Mouse (Mus musculus): Measurements from ENCODE around the gene Acrv1. TPM values are rescaled to one million over a fixed set of nuclear protein-coding genes. Genes with fewer than 3 reads are reported as not detected.
"Not testable (repeated sequence)": the region's sequence is repeated elsewhere in the genome, so short reads cannot be mapped to it uniquely, and the experiment has no call there.

The Acrv1 gene
- not detected in 2 replicates for polyA plus RNA-seq (2012; rRNA removed)

DNA sequence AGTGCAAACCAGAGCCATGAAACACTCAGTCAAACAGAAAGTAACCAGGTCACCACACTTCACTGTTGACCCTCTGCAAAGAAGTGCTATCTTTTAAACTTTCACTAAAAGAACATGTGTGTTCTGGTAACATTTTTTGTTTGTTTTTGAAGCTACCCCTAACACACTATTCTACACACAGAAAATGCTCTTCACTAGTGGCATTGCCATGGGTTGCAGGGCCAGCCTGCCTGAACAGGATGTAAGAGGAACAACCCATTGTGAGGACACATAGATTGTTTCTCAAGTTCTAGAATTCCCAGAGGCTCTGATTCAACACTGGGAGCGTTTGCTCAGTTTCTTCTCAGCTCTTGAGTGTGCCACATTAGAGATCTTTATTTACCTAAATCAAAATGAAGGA is at the start of gene Acrv1:
Gene Acrv1 (plus strand): TSS at position 301 of the 400 bp plus-strand sequence.
- no peak for DNase-seq (ENCODE audit: low read depth)
- TF ChIP-seq CTCF (IDR thresholded peaks at IDR 0.05; ENCODE audit: borderline replicate concordance, extremely low read depth, insufficient read depth, insufficient read length) (no peak), POLR2A (IDR thresholded peaks at IDR 0.05; ENCODE audit: borderline replicate concordance, extremely low read depth, insufficient read depth, insufficient read length, poor library complexity, severe bottlenecking) (no peak)

DNA sequence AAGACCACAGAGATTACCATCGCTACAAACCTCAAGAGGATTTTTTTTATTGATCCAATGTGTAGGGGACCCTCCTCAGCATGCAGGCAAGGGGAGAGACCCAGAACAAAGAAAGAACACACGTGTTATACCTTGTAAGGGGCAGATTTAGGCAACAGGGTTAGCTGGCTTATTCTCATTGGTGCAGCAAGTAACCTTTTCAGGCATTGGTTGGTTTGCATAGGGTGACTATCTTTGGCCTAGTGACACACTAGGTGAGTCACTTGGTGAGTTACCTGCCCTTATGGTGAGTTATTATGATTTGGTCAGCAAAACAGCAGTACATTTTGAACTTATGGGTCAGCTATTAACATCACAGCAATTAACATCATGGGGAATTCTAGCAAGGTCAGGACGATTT is 49.7 kb upstream of the Acrv1 start, which contains the start of gene A630095E13Rik:
Gene A630095E13Rik (minus strand): TSS at position 101 of the 400 bp plus-strand sequence.
- DNase-seq (ENCODE audit: low read depth) = not testable (repeated sequence)

DNA sequence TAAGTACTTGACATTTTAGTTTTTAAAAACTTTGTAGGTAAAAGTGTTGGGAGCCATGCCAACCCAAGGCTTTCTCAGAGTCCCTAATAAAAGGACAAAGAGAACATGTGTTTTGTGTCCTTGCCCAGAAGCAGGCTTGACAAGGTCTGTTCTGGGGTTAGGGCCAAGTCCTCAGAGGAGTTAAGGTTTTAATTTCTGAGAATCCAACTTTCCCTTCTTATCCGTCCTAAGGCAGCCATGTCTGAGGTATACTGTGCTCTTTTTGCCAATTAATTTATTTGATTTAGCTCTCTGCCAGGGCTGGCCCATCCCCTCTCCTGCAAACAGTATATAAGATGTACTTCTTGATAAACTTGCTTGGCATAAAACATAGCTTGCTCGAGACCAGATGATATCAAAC is 11.6 kb upstream of the Acrv1 start:
- TF ChIP-seq CTCF (IDR thresholded peaks at IDR 0.05; ENCODE audit: borderline replicate concordance, extremely low read depth, insufficient read depth, insufficient read length) = no peak
- no peak for TF ChIP-seq POLR2A (IDR thresholded peaks at IDR 0.05; ENCODE audit: borderline replicate concordance, extremely low read depth, insufficient read depth, insufficient read length, poor library complexity, severe bottlenecking)
- DNase-seq (ENCODE audit: low read depth) = peak; percentile 54

DNA sequence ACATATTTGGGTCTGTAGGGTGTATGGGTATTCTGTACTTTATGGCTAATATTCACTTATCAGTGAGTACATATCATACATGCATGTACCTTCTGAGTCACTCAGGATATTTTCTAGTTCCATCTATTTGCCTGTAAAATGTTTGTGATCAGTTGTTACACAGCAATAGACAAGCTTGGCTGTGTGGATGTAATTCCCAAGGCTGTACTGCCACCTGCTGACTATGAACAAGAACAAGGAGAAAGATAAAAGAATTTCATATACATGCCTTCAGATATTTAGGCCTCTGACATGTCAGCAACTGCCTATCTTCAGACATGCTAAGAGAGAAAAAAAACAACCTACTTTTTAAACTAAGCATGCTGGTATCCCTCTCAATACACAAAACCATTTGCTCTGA is 5.7 kb upstream of the Acrv1 start:
- TF ChIP-seq CTCF (IDR thresholded peaks at IDR 0.05; ENCODE audit: borderline replicate concordance, extremely low read depth, insufficient read depth, insufficient read length) (peak; percentile 9; the same call in 1 of the 2 replicates), POLR2A (IDR thresholded peaks at IDR 0.05; ENCODE audit: borderline replicate concordance, extremely low read depth, insufficient read depth, insufficient read length, poor library complexity, severe bottlenecking) (no peak)
- peak; percentile 50 for DNase-seq (ENCODE audit: low read depth)

DNA sequence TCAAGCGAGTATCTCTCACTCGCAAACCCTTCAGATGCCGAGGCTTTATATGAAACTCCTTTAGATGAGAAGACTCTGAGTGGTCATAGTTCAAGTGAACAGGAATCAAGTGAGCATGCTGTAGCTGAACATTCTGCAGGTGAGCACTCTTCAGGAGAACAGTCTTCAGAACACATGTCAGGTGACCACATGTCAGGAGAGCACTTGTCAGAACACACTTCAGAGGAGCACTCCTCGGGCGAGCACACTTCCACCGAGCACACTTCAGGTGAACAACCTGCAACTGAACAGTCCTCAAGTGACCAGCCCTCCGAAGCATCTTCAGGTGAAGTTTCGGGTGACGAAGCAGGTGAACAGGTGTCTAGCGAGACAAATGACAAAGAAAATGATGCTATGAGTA is 1.3 kb downstream of the Acrv1 start:
- DNase-seq (ENCODE audit: low read depth) = no peak

DNA sequence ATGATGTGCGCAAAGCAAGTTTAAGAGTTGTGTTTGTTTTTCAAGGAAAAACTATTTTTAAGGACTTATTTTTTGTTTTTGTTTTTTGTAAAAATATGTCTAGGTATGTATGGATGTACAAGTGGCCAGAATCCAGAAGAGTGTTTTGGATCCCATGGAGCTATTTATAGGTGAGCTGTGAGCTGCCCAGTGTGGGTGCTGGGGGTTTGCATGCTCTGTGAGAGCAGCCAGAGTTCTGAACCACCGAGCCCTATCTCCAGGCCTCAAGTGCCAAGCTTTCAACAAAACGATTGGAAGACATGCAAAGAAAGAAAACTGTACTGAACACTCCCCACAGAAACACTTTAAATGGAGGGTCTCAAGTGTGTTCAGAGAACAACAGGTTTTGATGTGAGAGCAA is 12.9 kb downstream of the Acrv1 start:
- TF ChIP-seq CTCF (IDR thresholded peaks at IDR 0.05; ENCODE audit: borderline replicate concordance, extremely low read depth, insufficient read depth, insufficient read length) = no peak
- TF ChIP-seq POLR2A (IDR thresholded peaks at IDR 0.05; ENCODE audit: borderline replicate concordance, extremely low read depth, insufficient read depth, insufficient read length, poor library complexity, severe bottlenecking) = no peak
- DNase-seq (ENCODE audit: low read depth) = no peak

More for the DNA sequence above, 1.3 kb downstream of the Acrv1 start:
- TF ChIP-seq CTCF (IDR thresholded peaks at IDR 0.05; ENCODE audit: borderline replicate concordance, extremely low read depth, insufficient read depth, insufficient read length) (no peak), POLR2A (IDR thresholded peaks at IDR 0.05; ENCODE audit: borderline replicate concordance, extremely low read depth, insufficient read depth, insufficient read length, poor library complexity, severe bottlenecking) (no peak)

DNA sequence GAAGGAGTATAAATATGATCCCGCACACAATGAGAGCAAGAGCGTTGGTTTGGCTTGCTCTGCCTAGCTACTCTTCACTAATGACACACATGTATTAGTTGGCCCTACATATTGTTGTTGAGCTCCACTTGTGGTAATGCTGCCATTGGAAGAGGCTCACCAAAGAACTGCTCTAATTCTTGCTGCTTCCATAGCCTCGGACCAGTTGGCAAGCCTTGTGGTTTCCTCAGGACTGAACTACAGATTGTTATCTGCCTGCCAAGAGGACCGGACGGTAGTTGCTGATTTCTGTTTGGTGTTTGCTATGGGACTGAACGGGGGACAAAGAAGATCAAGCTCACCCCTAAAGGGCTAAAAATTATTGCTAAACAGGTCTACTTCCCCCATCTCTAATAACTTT is 14.3 kb downstream of the Acrv1 start:
- TF ChIP-seq CTCF (IDR thresholded peaks at IDR 0.05; ENCODE audit: borderline replicate concordance, extremely low read depth, insufficient read depth, insufficient read length) (no peak), POLR2A (IDR thresholded peaks at IDR 0.05; ENCODE audit: borderline replicate concordance, extremely low read depth, insufficient read depth, insufficient read length, poor library complexity, severe bottlenecking) (no peak)

DNA sequence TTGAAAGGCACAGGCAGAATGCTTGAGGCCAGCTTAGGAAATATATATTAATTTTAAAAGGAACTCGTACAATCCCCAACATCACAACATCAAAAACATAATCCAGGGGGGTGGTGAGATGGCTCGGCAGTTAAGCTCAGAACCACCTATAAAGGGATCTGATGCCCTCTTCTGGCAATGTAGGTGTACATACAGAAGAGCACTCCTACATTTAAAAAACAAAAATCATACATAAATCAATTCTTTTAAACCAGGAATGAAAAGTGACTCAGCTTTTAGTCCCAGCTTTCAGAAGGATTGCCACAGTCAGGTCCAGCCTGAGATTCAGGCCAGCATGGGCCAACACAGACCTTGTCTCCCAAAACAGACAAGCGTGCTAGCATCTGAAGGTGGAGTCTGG is 23.6 kb downstream of the Acrv1 start:
- DNase-seq (ENCODE audit: low read depth) = peak; percentile 16

More for the DNA sequence above, 14.3 kb downstream of the Acrv1 start:
- DNase-seq (ENCODE audit: low read depth) = no peak

DNA sequence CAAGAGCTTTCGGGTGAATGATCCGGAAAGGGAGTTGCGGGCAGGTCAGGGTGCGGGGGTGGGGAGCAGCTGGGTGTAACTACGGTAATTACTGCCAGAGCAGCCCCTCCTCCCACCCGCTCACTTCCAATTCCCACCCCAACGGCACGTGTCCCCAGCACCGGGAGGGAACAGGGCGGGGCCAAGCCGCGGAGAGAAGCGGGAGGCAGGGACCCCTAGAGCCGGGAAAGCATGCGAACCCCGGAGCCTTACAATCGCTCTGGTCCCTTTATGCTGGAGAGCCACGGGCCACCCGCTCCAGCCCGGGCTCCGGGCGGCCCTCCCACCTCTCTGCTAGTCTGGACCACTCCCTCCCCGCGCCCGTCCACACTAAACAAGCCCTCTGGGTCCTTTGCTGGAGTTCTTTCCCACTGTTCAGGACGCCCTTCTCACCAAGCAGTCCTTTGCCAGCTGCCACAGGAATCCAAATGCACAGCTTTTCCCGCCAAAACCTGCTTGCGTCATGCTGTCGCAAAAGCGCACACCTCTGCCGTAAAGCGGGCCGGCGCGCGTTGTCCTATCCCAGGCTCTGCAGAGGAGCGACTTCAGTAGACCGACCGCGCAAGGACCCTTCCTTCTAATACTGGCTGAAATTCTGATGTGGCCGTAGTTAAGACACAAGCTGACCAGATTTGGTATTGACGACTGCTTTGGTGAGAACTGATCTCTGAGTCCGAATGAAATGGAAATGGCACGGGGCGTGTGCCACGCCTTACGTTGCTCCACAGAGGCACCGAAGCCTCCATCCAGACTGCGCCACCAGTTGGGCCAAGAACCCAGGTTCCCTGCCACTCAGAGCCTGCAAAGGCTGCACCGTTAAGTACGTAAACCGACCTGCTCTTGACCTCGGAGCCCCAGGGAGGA is 33.4 kb downstream of the Acrv1 start:
- DNase-seq (ENCODE audit: low read depth) = peak; percentile 97
- TF ChIP-seq POLR2A (IDR thresholded peaks at IDR 0.05; ENCODE audit: borderline replicate concordance, extremely low read depth, insufficient read depth, insufficient read length, poor library complexity, severe bottlenecking) = no peak; the same call in 1 of the 2 replicates
- no peak for TF ChIP-seq CTCF (IDR thresholded peaks at IDR 0.05; ENCODE audit: borderline replicate concordance, extremely low read depth, insufficient read depth, insufficient read length)

More for the DNA sequence above, 23.6 kb downstream of the Acrv1 start:
- TF ChIP-seq CTCF (IDR thresholded peaks at IDR 0.05; ENCODE audit: borderline replicate concordance, extremely low read depth, insufficient read depth, insufficient read length) (no peak), POLR2A (IDR thresholded peaks at IDR 0.05; ENCODE audit: borderline replicate concordance, extremely low read depth, insufficient read depth, insufficient read length, poor library complexity, severe bottlenecking) (no peak)

DNA sequence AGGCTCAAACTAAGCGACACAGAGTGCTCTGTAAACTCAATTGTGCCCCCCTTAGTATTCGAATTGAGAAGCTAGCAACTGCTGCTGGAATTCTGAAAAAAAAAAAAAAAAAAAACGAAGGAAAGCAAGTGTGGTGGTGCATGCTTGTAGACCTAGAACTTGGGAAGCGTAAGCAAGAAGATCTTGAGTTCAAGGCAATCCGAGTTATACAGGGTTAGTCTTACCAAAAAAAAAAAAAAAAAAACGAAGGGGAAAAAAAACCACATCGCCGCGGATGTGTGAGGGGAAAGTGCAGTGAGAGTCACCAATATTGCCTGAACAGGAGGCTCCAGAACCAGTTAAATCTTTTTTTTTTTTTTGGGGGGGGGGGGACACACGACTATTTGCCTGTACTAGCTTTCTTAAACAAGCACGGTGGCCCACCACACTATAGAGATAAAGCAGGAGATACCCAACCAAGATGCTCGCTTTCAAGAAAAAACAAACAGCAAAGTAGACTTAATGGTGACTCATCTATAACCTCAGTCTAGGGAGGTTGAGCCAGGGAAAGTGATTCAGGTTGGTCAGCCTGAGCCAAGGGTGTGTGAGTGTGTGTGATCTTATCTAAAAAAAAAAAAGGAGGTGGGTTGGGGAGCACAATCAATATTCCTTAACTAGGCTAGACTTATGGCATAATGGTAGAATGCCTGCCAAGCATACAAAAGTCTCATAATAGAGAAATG is 34.2 kb downstream of the Acrv1 start, which contains the start of gene Chek1:
Gene Chek1 (minus strand): TSS at position 32 of the 722 bp plus-strand sequence.
- TF ChIP-seq CTCF (IDR thresholded peaks at IDR 0.05; ENCODE audit: borderline replicate concordance, extremely low read depth, insufficient read depth, insufficient read length) (no peak), POLR2A (IDR thresholded peaks at IDR 0.05; ENCODE audit: borderline replicate concordance, extremely low read depth, insufficient read depth, insufficient read length, poor library complexity, severe bottlenecking) (no peak)
- DNase-seq (ENCODE audit: low read depth) = peak; percentile 13

Other genes starting within 250 kb of the Acrv1 start
- gene Gm9513, start 217.6 kb upstream of the Acrv1 start, polyA plus RNA-seq (2012; rRNA removed) = not detected in 2 replicates
- gene Gm5615, start 151.3 kb upstream of the Acrv1 start, polyA plus RNA-seq (2012; rRNA removed) = not detected in 2 replicates
- not detected in 2 replicates for gene Gm17689, start 110.6 kb upstream of the Acrv1 start, polyA plus RNA-seq (2012; rRNA removed)
- gene A630095E13Rik, start 49.8 kb upstream of the Acrv1 start, polyA plus RNA-seq (2012; rRNA removed) = not detected in 2 replicates
- 6.5 and 9.1 TPM in 2 replicates for gene Chek1, start 33.8 kb downstream of the Acrv1 start, polyA plus RNA-seq (2012; rRNA removed)
- 86.6 and 96.4 TPM in 2 replicates for gene Stt3a, start 74.5 kb downstream of the Acrv1 start, polyA plus RNA-seq (2012; rRNA removed)
- gene Ei24, start 104.2 kb downstream of the Acrv1 start, polyA plus RNA-seq (2012; rRNA removed) = 117 and 122 TPM in 2 replicates
- gene Fez1, start 128.6 kb downstream of the Acrv1 start, polyA plus RNA-seq (2012; rRNA removed) = 326 and 357 TPM in 2 replicates